Mouse (Mus musculus) liver, adult 2 months (tissue): ENCODE results near the gene Tmem131. TPM values are rescaled to one million over a fixed set of nuclear protein-coding genes. Genes with fewer than 3 reads are reported as not detected.

Source experiments
- DNase-seq: peaks from one replicate; pipeline ENCODE4 v3.0.0-alpha.2; 2011; ENCODE audit warnings: low read depth, low spot score; ENCODE audit errors: extremely low read depth
- H3K27ac ChIP-seq: fragments of 200-500 bp; replicated peaks from 2 replicates; pipeline ENCODE4 v1.5.1; 2012; ENCODE audit warnings: low read depth, mild to moderate bottlenecking, control low read depth, inconsistent platforms, low read length; ENCODE audit not compliant: insufficient read depth
- H3K27me3 ChIP-seq: fragments of 200-500 bp; 2 replicates; pipeline ENCODE4 v1.6.1; 2012; ENCODE audit warnings: mild to moderate bottlenecking, moderate library complexity, low read length, inconsistent platforms; ENCODE audit not compliant: control insufficient read depth, insufficient read depth
- H3K36me3 ChIP-seq: fragments of 200-500 bp; 2 replicates; pipeline ENCODE4 v1.6.1; 2012; ENCODE audit warnings: low read length, inconsistent platforms; ENCODE audit not compliant: control insufficient read depth, insufficient read depth
- H3K4me1 ChIP-seq: fragments of 200-500 bp; 2 replicates; pipeline ENCODE4 v1.6.1; 2011; ENCODE audit warnings: low read length; ENCODE audit not compliant: control insufficient read depth, insufficient read depth
- H3K4me3 ChIP-seq: fragments of 200-500 bp; 2 replicates; pipeline ENCODE4 v1.5.1; 2011; ENCODE audit warnings: low read depth, mild to moderate bottlenecking, control low read depth, low read length, moderate library complexity; ENCODE audit not compliant: insufficient read depth
- H3K79me2 ChIP-seq: fragments of 200-500 bp; 2 replicates; pipeline ENCODE4 v1.6.1; 2012; ENCODE audit warnings: inconsistent platforms, mild to moderate bottlenecking, low read length, moderate library complexity; ENCODE audit not compliant: control insufficient read depth, insufficient read depth
- H3K9ac ChIP-seq: fragments of 200-500 bp; 2 replicates; pipeline ENCODE4 v1.6.1; 2012; ENCODE audit warnings: low read depth, mild to moderate bottlenecking, control low read depth, inconsistent platforms, low read length
- CTCF ChIP-seq: fragments of 200-500 bp; IDR thresholded peaks from 2 replicates; pipeline ENCODE4 v1.5.1; 2011; ENCODE audit warnings: low read depth, low read length, control low read depth
- POLR2A ChIP-seq: fragments of 200-500 bp; IDR thresholded peaks from 2 replicates; pipeline ENCODE4 v1.6.1; 2011; ENCODE audit warnings: low read length, control low read depth; ENCODE audit not compliant: insufficient read depth; ENCODE audit errors: extremely low read depth
- WGBS: fragments of 180-500 bp; shearing (Covaris S2); methylation state at CpG from one replicate; pipeline ENCODE4 v1.1.7; 2018; 5-methylcytosine and 5-hydroxymethylcytosine counted together
- polyA plus RNA-seq: library from polyadenylated mRNA; depleted of rRNA; stranded (reverse); fragments of >200 nt; gene quantifications from 2 replicates; pipeline ENCODE4 v1.2.3, GENCODE M21; 2012
- total RNA-seq: library from RNA; depleted of rRNA; stranded (reverse); fragments of >200 nt; gene quantifications from 2 replicates; pipeline ENCODE4 v1.2.3, GENCODE M21; 2014

The Tmem131 gene
- total and polyA plus RNA-seq, 2 experiments = 6.3 to 10.2 TPM

DNA sequence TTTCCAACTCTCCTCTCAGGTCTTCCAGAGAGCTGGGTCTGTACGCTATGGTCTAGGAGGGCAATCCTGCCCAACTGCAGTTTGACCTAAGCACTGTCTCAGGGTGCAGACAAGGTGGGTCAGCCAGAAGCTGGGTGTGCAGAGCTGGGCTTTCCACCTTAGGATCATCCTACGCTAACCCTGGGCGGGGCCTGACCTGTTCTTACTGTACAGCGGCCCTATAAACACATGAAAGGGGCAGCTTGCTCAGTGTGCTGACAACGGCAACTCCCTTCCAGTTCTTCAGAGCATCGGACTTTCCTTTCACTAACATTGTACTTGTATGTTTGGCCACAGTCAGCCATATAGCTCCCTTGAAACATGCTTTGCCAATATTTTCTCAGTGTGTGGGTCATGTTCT lies 86.4 kb downstream of the Tmem131 start:
- DNase-seq = no peak
- H3K36me3 ChIP-seq = peaks cover 2% of the 10 kb centered on the region; the same call in 1 of the 2 replicates
- no peak overlapping the region for H3K4me3 ChIP-seq
- H3K4me1 ChIP-seq = peaks cover 3% of the 10 kb centered on the region
- H3K79me2 ChIP-seq = peaks cover 9% of the 10 kb centered on the region; the same call in 1 of the 2 replicates
- no peak overlapping the region for H3K27ac ChIP-seq
- WGBS = 97% methylated on average over 6 of the region's 6 CpGs
- TF ChIP-seq POLR2A (no peak), CTCF (no peak)
- no peak overlapping the region for H3K9ac ChIP-seq
- H3K27me3 ChIP-seq = no peaks in the 10 kb centered on the region

DNA sequence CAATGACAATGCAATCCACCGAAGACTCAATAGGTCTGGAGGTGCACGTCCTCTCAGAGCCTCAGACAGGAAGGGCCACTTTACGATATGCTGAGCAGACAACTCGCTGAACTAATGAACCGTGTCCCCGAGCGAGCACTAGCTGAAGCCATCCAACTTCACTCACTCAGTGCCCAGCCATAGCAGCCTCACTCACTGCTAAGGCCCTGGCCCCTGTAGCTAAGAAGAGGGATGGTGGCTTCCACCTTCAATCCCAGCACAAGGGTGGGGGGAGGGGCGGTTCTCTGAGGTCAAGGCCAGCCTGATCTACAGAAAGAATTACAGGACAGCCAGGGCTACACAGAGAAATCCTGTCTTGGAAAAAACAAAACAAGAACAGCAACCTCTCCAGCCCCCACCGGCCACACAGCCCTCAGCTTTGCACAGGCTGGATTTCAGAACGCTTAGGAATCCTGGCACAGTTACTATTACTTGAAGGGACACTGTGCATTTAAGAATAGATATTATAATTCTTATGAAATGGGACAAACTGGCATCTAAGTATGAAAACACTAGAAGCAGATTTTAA lies 89.2 kb downstream of the Tmem131 start:
- Histone ChIP-seq H3K9ac (no peak overlapping the region), H3K27me3 (no peaks in the 10 kb centered on the region), H3K79me2 (peaks cover 6% of the 10 kb centered on the region; the same call in 1 of the 2 replicates), H3K4me3 (no peak overlapping the region), H3K4me1 (no peaks in the 10 kb centered on the region), H3K27ac (no peak overlapping the region), H3K36me3 (peaks cover 2% of the 10 kb centered on the region; the same call in 1 of the 2 replicates)
- 85% methylated on average over 10 of the region's 10 CpGs for WGBS
- DNase-seq = no peak
- TF ChIP-seq POLR2A (no peak), CTCF (no peak)

DNA sequence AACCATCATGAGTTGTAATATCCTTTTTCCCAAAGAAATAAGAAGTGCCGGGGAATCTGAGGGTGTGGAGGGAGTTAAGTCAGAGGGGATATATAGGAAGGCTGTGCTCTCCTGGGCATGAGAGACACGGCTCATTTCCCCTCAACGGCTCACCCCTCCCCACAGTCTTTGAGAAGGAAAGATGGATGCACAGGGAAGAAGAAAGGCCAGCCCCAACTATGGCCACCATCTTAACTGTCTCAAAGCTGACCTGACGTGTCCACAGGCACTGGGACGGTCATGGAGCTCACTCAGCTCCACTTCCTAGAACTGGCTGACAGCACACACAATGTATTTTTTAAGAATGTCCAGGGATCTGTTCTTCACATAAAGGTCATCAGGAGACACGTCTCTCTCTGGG lies 91.4 kb downstream of the Tmem131 start:
- H3K79me2 ChIP-seq = peaks cover 9% of the 10 kb centered on the region; the same call in 1 of the 2 replicates
- DNase-seq = no peak
- H3K4me3 ChIP-seq = no peak overlapping the region
- peaks cover 2% of the 10 kb centered on the region; the same call in 1 of the 2 replicates for H3K36me3 ChIP-seq
- 96% methylated on average over 6 of the region's 6 CpGs for WGBS
- H3K4me1 ChIP-seq = no peaks in the 10 kb centered on the region
- H3K27ac ChIP-seq = no peak overlapping the region
- TF ChIP-seq POLR2A (no peak), CTCF (no peak)
- no peaks in the 10 kb centered on the region for H3K27me3 ChIP-seq
- no peak overlapping the region for H3K9ac ChIP-seq

DNA sequence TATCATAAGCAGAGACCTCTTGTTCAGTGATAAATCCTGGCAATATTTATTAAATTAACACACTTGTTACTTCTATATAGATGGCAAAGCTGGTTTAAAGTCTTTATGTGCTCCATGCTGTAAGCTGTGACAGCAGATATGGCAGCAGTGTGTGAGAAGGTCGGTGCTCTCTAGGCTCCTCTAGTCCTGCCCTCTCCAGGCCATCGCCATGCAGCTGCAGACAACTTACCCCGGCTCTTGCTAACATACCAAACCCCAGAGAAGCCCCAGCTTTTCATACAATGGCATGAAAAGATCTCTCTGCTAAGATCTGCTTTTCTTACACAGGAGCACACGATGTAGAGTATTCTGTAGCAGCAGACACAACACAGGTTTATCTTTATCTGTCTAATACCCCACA lies 92.1 kb downstream of the Tmem131 start:
- Histone ChIP-seq H3K27ac (no peak overlapping the region), H3K9ac (no peak overlapping the region), H3K4me3 (no peak overlapping the region), H3K36me3 (peaks cover 2% of the 10 kb centered on the region; the same call in 1 of the 2 replicates), H3K4me1 (no peaks in the 10 kb centered on the region), H3K79me2 (peaks cover 9% of the 10 kb centered on the region; the same call in 1 of the 2 replicates), H3K27me3 (no peaks in the 10 kb centered on the region)
- TF ChIP-seq POLR2A (no peak), CTCF (no peak)
- no peak for DNase-seq
- 81% methylated on average over 4 of the region's 4 CpGs for WGBS

DNA sequence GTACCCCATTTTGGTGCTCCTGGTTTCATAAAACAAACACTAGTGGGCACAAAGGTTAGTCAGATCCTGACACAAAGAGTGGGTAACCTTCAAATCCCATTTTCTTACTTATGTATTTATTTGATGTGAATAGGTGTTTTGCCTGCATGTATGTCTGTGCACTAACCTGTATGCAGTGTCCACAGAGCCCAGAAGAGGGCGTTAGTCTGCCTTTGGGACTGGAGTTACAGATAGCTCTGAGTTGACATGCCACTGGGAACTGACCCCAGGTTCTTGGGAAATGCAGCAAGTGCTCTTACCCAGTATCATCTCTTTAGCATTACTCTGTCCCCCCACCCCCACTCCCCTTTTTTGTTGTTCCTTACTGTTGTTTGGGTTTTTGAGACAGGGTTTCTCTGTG lies 95.4 kb downstream of the Tmem131 start:
- H3K27me3 ChIP-seq = no peaks in the 10 kb centered on the region
- H3K9ac ChIP-seq = no peak overlapping the region
- no peaks in the 10 kb centered on the region for H3K4me1 ChIP-seq
- peaks cover 9% of the 10 kb centered on the region; the same call in 1 of the 2 replicates for H3K79me2 ChIP-seq
- no peak for DNase-seq
- WGBS = 88% methylated on average over 1 of the region's 1 CpGs
- H3K36me3 ChIP-seq = no peaks in the 10 kb centered on the region
- no peak overlapping the region for H3K27ac ChIP-seq
- TF ChIP-seq POLR2A (no peak), CTCF (no peak)
- no peak overlapping the region for H3K4me3 ChIP-seq

DNA sequence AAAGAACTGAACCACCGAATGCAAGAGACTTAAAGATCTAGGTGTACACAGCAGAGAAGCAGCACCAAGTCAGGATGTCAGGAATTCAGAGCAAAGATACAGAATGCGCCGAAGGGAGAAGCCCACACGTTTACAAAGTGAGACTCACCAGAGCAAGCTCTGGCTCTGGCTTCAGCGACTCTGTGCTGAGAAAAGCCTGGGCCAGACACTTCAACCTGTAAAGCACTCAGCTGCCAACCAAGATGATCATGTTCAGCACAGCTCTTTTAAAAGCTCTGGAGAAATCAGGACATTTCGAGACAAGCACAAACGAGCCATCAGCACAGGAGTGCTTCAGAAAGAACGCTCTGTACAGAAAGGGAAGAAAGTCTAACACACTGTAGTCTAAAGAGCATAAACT lies 96.2 kb downstream of the Tmem131 start:
- no peak overlapping the region for H3K4me3 ChIP-seq
- no peak for DNase-seq
- WGBS = 93% methylated on average over 8 of the region's 8 CpGs
- peaks cover 6% of the 10 kb centered on the region; the same call in 1 of the 2 replicates for H3K79me2 ChIP-seq
- no peak overlapping the region for H3K27ac ChIP-seq
- no peaks in the 10 kb centered on the region for H3K36me3 ChIP-seq
- TF ChIP-seq CTCF = no peak
- no peak for TF ChIP-seq POLR2A
- no peak overlapping the region for H3K9ac ChIP-seq
- H3K27me3 ChIP-seq = no peaks in the 10 kb centered on the region
- H3K4me1 ChIP-seq = no peaks in the 10 kb centered on the region
